Mouse (Mus musculus) hindbrain, embryonic 16.5 days (tissue): Measurements from ENCODE around the gene Ccr9. TPM values are rescaled to one million over a fixed set of nuclear protein-coding genes. Genes with fewer than 3 reads are reported as not detected.

Experiments
- ATAC-seq: fragments of 200-750 bp; cut with Nextera tagmentation; 2 replicates; pipeline ENCODE4 v1.8.0; 2017; ENCODE audit warnings: moderate TSS enrichment, moderate library complexity
- H3K27ac ChIP-seq: fragments of 300-500 bp; sonication (generic); 2 replicates; pipeline ENCODE4 v1.5.1; 2014; ENCODE audit warnings: low read depth, mild to moderate bottlenecking, control low read depth, low read length, moderate library complexity
- H3K27me3 ChIP-seq: fragments of 300-500 bp; sonication (generic); replicated peaks from 2 replicates; pipeline ENCODE4 v1.6.1; 2014; ENCODE audit warnings: low read length; ENCODE audit not compliant: control insufficient read depth, insufficient read depth
- H3K36me3 ChIP-seq: fragments of 300-500 bp; sonication (generic); 2 replicates; pipeline ENCODE4 v1.6.1; 2014; ENCODE audit warnings: mild to moderate bottlenecking, low read length, moderate library complexity, mixed read lengths; ENCODE audit not compliant: control insufficient read depth, insufficient read depth
- H3K4me1 ChIP-seq: fragments of 300-500 bp; sonication (generic); 2 replicates; pipeline ENCODE4 v1.6.1; 2014; ENCODE audit warnings: low read depth, low read length; ENCODE audit not compliant: control insufficient read depth, insufficient read depth
- H3K4me2 ChIP-seq: fragments of 300-500 bp; sonication (generic); 2 replicates; pipeline ENCODE4 v1.6.1; 2014; ENCODE audit warnings: mild to moderate bottlenecking, low read length, control low read depth, moderate library complexity
- H3K4me3 ChIP-seq: fragments of 300-500 bp; sonication (generic); 2 replicates; pipeline ENCODE4 v1.5.1; 2014; ENCODE audit warnings: mild to moderate bottlenecking, low read length, control low read depth, moderate library complexity
- H3K9ac ChIP-seq: fragments of 300-500 bp; sonication (generic); 2 replicates; pipeline ENCODE4 v1.6.1; 2014; ENCODE audit warnings: low read depth, mild to moderate bottlenecking, control low read depth, low read length, moderate library complexity
- H3K9me3 ChIP-seq: fragments of 300-500 bp; sonication (generic); 2 replicates; pipeline ENCODE4 v1.6.1; 2014; ENCODE audit warnings: mild to moderate bottlenecking, low read length, moderate library complexity; ENCODE audit not compliant: control insufficient read depth
- WGBS: fragments of 180-500 bp; shearing (Covaris S2); extraction: QIAGEN DNeasy Blood & Tissue Kit; methylation state at CpG from one replicate; pipeline ENCODE4 v1.1.7; 2014; 5-methylcytosine and 5-hydroxymethylcytosine counted together
- polyA plus RNA-seq: library from polyadenylated mRNA; unstranded; fragments of >200 nt; fragmentation: Nextera tagmentation; extraction: Ambion mirVana; gene quantifications from 2 replicates; pipeline ENCODE4 v1.2.1, GENCODE M21; 2015

Gene Ccr9
- 0.44 and 0.46 TPM in 2 replicates for polyA plus RNA-seq

DNA sequence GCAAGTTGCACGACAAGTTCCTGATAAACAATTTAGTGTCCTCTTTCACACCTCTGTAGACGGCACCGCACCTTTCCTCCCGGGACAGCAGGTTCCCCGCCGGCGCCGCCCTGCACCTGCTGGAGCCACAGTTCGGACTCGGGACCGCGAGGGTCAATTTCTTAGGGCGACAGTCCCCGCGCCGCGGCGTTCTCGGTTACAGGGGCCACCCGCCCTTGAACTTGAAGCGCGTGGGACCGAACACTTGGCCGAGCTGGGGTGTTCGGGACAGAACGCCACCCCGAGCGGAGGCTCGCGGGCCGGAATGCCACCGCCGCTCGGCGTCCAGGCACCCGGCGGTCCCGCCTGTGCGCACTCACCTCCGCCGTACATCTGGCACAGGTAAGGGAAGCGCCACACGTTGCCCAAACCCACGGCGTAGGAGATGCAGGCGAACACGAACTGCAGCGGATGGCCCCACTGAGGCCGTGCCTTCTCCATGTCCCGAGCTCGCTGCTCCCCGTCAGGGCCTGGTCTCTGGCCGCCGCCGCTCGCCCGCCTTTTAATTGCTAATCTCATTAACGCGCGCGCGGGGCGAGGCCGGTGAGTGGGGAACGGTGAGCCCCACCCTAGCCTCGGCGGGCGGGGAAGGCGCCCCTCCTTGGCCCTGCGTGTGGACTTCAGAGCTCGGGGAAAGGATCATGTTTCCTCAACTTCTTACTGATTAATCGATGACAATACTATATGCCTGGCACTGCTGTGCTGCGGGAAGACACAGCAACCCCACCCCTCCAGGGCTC, at the start of gene Ccr9, which contains the start of gene Slc6a20a:
Gene Ccr9 (plus strand): TSS at position 113 of the 779 bp plus-strand sequence.
Gene Slc6a20a (minus strand): TSS at position 559 of the 779 bp plus-strand sequence.
- Histone ChIP-seq H3K27ac (no peak within 1 kb of the TSS), H3K4me2 (peak within 1 kb of the TSS; percentile 89), H3K4me1 (peaks cover 11% of the 10 kb centered on the region), H3K36me3 (no peaks in the 10 kb centered on the region), H3K9ac (peak within 1 kb of the TSS; percentile 57), H3K4me3 (peak within 1 kb of the TSS; percentile 51), H3K27me3 (peaks cover 22% of the 10 kb centered on the region), H3K9me3 (no peaks in the 10 kb centered on the region)
- ATAC-seq, result peak; percentile 77
- under 1% methylated on average over 72 of the region's 73 CpGs for WGBS

GRCm38 (mm10) chr9:123631666-123632065, 46.6 kb upstream of the Ccr9 start:
- H3K4me3 ChIP-seq, result no peak overlapping the region
- H3K27ac ChIP-seq, result no peak overlapping the region
- H3K4me2 ChIP-seq, result no peak overlapping the region
- H3K9ac ChIP-seq, result no peak overlapping the region
- WGBS, result 87% methylated on average over 3 of the region's 3 CpGs
- ATAC-seq, result no peak
- no peaks in the 10 kb centered on the region for H3K9me3 ChIP-seq
- no peaks in the 10 kb centered on the region for H3K36me3 ChIP-seq
- H3K27me3 ChIP-seq, result no peaks in the 10 kb centered on the region
- H3K4me1 ChIP-seq, result no peaks in the 10 kb centered on the region

DNA sequence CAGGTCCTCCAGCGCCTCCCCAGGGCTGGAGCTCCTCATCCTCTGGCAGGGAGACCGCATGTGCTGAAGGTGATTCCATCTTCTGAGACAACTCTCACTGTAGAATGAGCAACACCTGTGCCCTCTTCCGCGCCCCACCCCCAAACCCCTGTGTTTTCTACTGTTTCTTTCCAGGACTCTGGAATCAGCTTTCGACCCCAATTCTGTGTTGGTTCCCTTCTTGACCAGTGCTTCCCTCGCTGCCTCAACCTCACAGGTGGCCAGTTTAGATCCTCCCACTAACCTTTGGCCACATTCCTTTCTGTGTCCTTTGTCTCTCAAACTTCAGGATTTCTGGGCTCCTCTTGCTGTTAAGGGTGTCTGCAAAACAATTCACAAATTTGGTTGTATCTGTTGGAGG, 46.0 kb upstream of the Ccr9 start, which contains the start of gene Slc6a20b:
Gene Slc6a20b (minus strand): TSS at position 285 of the 400 bp plus-strand sequence.
- H3K4me3 ChIP-seq, result no peak within 1 kb of the TSS
- H3K36me3 ChIP-seq, result no peaks in the 10 kb centered on the region
- no peak within 1 kb of the TSS for H3K27ac ChIP-seq
- ATAC-seq, result no peak
- no peaks in the 10 kb centered on the region for H3K27me3 ChIP-seq
- no peak within 1 kb of the TSS for H3K4me2 ChIP-seq
- H3K9me3 ChIP-seq, result no peaks in the 10 kb centered on the region
- no peak within 1 kb of the TSS for H3K9ac ChIP-seq
- no peaks in the 10 kb centered on the region for H3K4me1 ChIP-seq
- 87% methylated on average over 6 of the region's 6 CpGs for WGBS

GRCm38 (mm10) chr9:123632993-123633392, 45.2 kb upstream of the Ccr9 start:
- Histone ChIP-seq H3K4me3 (no peak overlapping the region), H3K27me3 (no peaks in the 10 kb centered on the region), H3K9me3 (no peaks in the 10 kb centered on the region), H3K4me2 (no peak overlapping the region), H3K4me1 (no peaks in the 10 kb centered on the region), H3K27ac (no peak overlapping the region), H3K9ac (no peak overlapping the region), H3K36me3 (no peaks in the 10 kb centered on the region)
- ATAC-seq, result no peak
- WGBS, result 88% methylated on average over 3 of the region's 3 CpGs

- Histone ChIP-seq H3K27ac (no peak overlapping the region), H3K4me3 (no peak overlapping the region), H3K9me3 (no peaks in the 10 kb centered on the region), H3K4me1 (no peaks in the 10 kb centered on the region), H3K36me3 (no peaks in the 10 kb centered on the region), H3K27me3 (no peaks in the 10 kb centered on the region), H3K4me2 (no peak overlapping the region), H3K9ac (no peak overlapping the region)
- WGBS, result 72% methylated on average over 5 of the region's 5 CpGs
- no peak for ATAC-seq
Observed at GRCm38 (mm10) chr9:123636771-123637170, 41.5 kb upstream of the Ccr9 start.

DNA sequence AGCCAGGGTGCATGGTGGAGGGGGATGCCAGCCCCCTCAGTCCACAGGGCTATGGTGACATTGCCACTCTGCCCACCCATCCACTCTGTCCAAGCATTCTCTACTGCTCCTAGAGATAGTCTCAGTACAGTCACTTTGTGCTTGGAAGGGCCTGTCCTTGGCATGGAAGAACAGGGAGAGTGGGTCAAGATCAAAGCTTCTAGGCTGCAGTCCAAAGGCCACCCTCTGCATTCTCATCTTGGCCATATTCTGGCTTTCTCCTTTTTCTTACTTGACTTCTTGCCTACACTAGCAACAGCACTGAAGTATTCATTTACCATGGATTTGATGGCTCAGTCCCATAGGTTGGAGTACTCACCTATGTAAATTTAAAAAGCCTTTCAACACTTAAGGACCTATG, 40.0 kb upstream of the Ccr9 start:
- Histone ChIP-seq H3K9me3 (no peaks in the 10 kb centered on the region), H3K4me3 (no peak overlapping the region), H3K9ac (no peak overlapping the region), H3K27ac (no peak overlapping the region), H3K4me2 (no peak overlapping the region), H3K4me1 (no peaks in the 10 kb centered on the region), H3K27me3 (no peaks in the 10 kb centered on the region), H3K36me3 (no peaks in the 10 kb centered on the region)
- ATAC-seq, result no peak

DNA sequence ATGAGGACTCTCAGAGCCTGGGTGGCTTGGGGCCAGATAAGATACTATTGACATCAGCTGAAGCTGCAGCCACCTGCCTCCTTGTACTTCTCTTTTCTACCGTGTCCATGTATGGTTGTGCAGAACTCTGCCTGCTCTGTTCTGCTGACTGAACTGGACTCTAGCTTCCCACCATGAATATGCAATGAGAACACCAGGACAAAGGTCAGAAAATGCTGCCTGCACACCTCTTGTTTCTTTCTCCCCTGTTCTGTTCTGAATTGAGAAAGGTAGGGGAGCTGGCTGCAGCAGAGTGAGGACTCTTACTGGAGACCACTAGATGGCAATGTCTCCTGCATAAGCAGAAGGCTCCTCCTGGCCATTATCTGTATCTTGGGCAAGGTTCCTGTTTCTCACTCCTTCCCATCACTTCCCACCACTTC, 39.6 kb upstream of the Ccr9 start:
- Histone ChIP-seq H3K27me3 (no peaks in the 10 kb centered on the region), H3K4me3 (no peak overlapping the region), H3K9ac (no peak overlapping the region), H3K4me2 (no peak overlapping the region), H3K36me3 (no peaks in the 10 kb centered on the region), H3K4me1 (no peaks in the 10 kb centered on the region), H3K27ac (no peak overlapping the region), H3K9me3 (no peaks in the 10 kb centered on the region)
- ATAC-seq, result peak; percentile 75
- 87% methylated on average over 1 of the region's 1 CpGs for WGBS

- Histone ChIP-seq H3K36me3 (no peaks in the 10 kb centered on the region), H3K4me1 (no peaks in the 10 kb centered on the region), H3K27me3 (no peaks in the 10 kb centered on the region), H3K9me3 (no peaks in the 10 kb centered on the region), H3K4me3 (no peak overlapping the region), H3K4me2 (no peak overlapping the region), H3K9ac (no peak overlapping the region), H3K27ac (no peak overlapping the region)
- 58% methylated on average over 1 of the region's 1 CpGs for WGBS
- ATAC-seq, result no peak
Observed at GRCm38 (mm10) chr9:123640106-123640505, 38.1 kb upstream of the Ccr9 start.

- Histone ChIP-seq H3K9ac (no peak overlapping the region), H3K27me3 (no peaks in the 10 kb centered on the region), H3K4me2 (no peak overlapping the region), H3K27ac (no peak overlapping the region), H3K4me1 (no peaks in the 10 kb centered on the region), H3K36me3 (no peaks in the 10 kb centered on the region), H3K9me3 (no peaks in the 10 kb centered on the region), H3K4me3 (no peak overlapping the region)
- no peak for ATAC-seq
- 98% methylated on average over 2 of the region's 2 CpGs for WGBS
Observed at GRCm38 (mm10) chr9:123649785-123650511, 28.3 kb upstream of the Ccr9 start.
